Mouse (Mus musculus) forebrain, embryonic 14.5 days (tissue): ENCODE data around the gene Meltf. TPM values are rescaled to one million over a fixed set of nuclear protein-coding genes. Genes with fewer than 3 reads are reported as not detected.

Experiments used
- ATAC-seq: fragments of 200-750 bp; cut with Nextera tagmentation; 2 replicates; pipeline ENCODE4 v1.8.0; 2017; ENCODE audit warnings: mild to moderate bottlenecking, moderate library complexity
- DNase-seq: peaks from one replicate; pipeline ENCODE4 v3.0.0-alpha.2; 2015; ENCODE audit warnings: low spot score
- H3K27ac ChIP-seq: fragments of 300-500 bp; sonication (generic); 2 replicates; pipeline ENCODE4 v1.5.1; 2014; ENCODE audit warnings: low read depth, mild to moderate bottlenecking, control low read depth, low read length, moderate library complexity
- H3K27me3 ChIP-seq: fragments of 300-500 bp; sonication (generic); replicated peaks from 2 replicates; pipeline ENCODE4 v1.6.1; 2014; ENCODE audit warnings: low read length, control low read depth, mixed read lengths; ENCODE audit not compliant: control insufficient read depth, insufficient read depth
- H3K36me3 ChIP-seq: fragments of 300-500 bp; sonication (generic); 2 replicates; pipeline ENCODE4 v1.6.1; 2014; ENCODE audit warnings: low read length, control low read depth; ENCODE audit not compliant: control insufficient read depth, insufficient read depth
- H3K4me1 ChIP-seq: fragments of 300-500 bp; sonication (generic); 2 replicates; pipeline ENCODE4 v1.6.1; 2014; ENCODE audit warnings: antibody characterized with exemption, low read length, control low read depth; ENCODE audit not compliant: control insufficient read depth, insufficient read depth
- H3K4me2 ChIP-seq: fragments of 300-500 bp; sonication (generic); 2 replicates; pipeline ENCODE4 v1.6.1; 2014; ENCODE audit warnings: mild to moderate bottlenecking, control low read depth, low read length
- H3K4me3 ChIP-seq: fragments of 300-500 bp; sonication (generic); 2 replicates; pipeline ENCODE4 v1.5.1; 2014; ENCODE audit warnings: low read depth, low read length, control low read depth
- H3K9ac ChIP-seq: fragments of 300-500 bp; sonication (generic); 2 replicates; pipeline ENCODE4 v1.6.1; 2014; ENCODE audit warnings: mild to moderate bottlenecking, low read length, control low read depth, moderate library complexity
- H3K9me3 ChIP-seq: fragments of 300-500 bp; sonication (generic); replicated peaks from 2 replicates; pipeline ENCODE4 v1.6.1; 2016; ENCODE audit warnings: low read length, control low read depth, mixed read lengths; ENCODE audit not compliant: control insufficient read depth
- WGBS: fragments of 180-500 bp; shearing (Covaris S2); extraction: QIAGEN DNeasy Blood & Tissue Kit; methylation state at CpG from one replicate; pipeline ENCODE4 v1.1.7; 2014; 5-methylcytosine and 5-hydroxymethylcytosine counted together
- polyA plus RNA-seq: library from polyadenylated mRNA; unstranded; fragments of >200 nt; fragmentation: Nextera tagmentation; extraction: Ambion mirVana; gene quantifications from 2 replicates; pipeline ENCODE4 v1.2.1, GENCODE M21; 2014

Gene Meltf
- polyA plus RNA-seq, 1 experiment from 2014 or later: 0.04 TPM

DNA sequence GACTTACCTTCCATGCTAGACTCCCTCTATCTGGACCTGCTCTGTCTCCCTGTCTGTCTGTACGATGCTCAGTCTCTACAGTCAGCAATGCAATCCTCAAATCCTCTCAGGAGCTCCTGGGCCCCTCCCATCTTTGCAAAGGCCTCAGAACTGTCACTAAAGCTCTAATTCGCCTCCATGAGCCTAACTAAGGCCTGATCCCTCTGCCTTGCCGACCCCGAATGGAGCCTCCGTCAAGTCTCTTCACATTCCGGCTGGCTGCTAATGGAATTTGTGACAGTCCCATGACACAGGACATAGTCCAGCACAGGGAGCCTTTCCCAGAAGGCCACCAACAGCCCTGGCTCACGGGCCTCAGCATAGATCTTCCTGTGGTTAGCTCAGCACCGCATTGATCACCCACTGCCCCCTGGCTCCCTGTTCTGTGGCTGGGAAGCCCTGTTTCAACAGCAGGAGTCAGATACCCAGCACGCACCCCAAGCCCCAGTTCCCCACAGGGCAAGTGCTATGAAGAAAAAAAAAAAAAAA, 3.8 kb downstream of the Meltf start:
- no peak overlapping the region for H3K27ac ChIP-seq
- WGBS: 59% methylated on average over 9 of the region's 9 CpGs
- H3K4me3 ChIP-seq: no peak overlapping the region
- H3K9me3 ChIP-seq: no peaks in the 10 kb centered on the region
- no peaks in the 10 kb centered on the region for H3K36me3 ChIP-seq
- no peaks in the 10 kb centered on the region for H3K27me3 ChIP-seq
- no peak for ATAC-seq
- no peak overlapping the region for H3K4me2 ChIP-seq
- H3K9ac ChIP-seq: no peak overlapping the region
- DNase-seq: no peak
- H3K4me1 ChIP-seq: no peaks in the 10 kb centered on the region; the same call in 1 of the 2 replicates

- no peaks in the 10 kb centered on the region for H3K9me3 ChIP-seq
- ATAC-seq (no peak), DNase-seq (no peak)
- 79% methylated on average over 14 of the region's 14 CpGs for WGBS
- no peak overlapping the region for H3K27ac ChIP-seq
- no peaks in the 10 kb centered on the region; the same call in 1 of the 2 replicates for H3K4me1 ChIP-seq
- no peak overlapping the region for H3K9ac ChIP-seq
- no peak overlapping the region for H3K4me3 ChIP-seq
- H3K27me3 ChIP-seq: no peaks in the 10 kb centered on the region
- no peak overlapping the region for H3K4me2 ChIP-seq
- no peaks in the 10 kb centered on the region for H3K36me3 ChIP-seq
Measured at GRCm38 (mm10) chr16:31883302-31883701, 4.7 kb downstream of the Meltf start.

GRCm38 (mm10) chr16:31883902-31884301, 5.3 kb downstream of the Meltf start:
- 21% methylated on average over 6 of the region's 6 CpGs for WGBS

DNA sequence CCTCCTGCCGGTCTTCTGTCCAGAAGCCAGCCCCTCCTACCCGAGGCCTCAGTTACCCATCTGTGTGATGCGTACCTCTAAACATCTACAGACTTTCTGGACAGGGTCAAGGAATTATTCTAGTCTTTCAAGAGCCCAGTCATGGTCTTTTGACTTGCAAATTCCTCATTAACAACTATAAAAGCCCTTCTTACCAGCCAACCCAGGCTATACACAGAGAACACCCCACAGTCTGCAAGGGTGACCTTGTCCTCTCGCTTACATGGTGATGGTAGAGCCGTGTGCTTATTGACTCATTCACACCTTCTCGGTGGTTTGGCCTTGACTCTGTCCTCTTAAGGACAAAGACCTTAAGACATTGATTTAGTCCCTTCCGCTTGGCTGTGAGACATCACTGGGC, 12.3 kb downstream of the Meltf start:
- Histone ChIP-seq H3K4me2 (no peak overlapping the region), H3K9me3 (no peaks in the 10 kb centered on the region), H3K27ac (no peak overlapping the region), H3K4me1 (no peaks in the 10 kb centered on the region), H3K27me3 (no peaks in the 10 kb centered on the region), H3K9ac (no peak overlapping the region), H3K4me3 (no peak overlapping the region), H3K36me3 (no peaks in the 10 kb centered on the region)
- DNase-seq (no peak), ATAC-seq (no peak)
- WGBS: 68% methylated on average over 7 of the region's 7 CpGs

More at GRCm38 (mm10) chr16:31883902-31884301, 5.3 kb downstream of the Meltf start:
- H3K9ac ChIP-seq: no peak overlapping the region
- H3K27me3 ChIP-seq: no peaks in the 10 kb centered on the region
- H3K9me3 ChIP-seq: no peaks in the 10 kb centered on the region
- ATAC-seq: peak; percentile 37; the same call in 1 of the 2 replicates
- H3K27ac ChIP-seq: no peak overlapping the region
- no peak overlapping the region for H3K4me3 ChIP-seq
- no peaks in the 10 kb centered on the region for H3K36me3 ChIP-seq
- no peak for DNase-seq
- no peak overlapping the region for H3K4me2 ChIP-seq
- no peaks in the 10 kb centered on the region; the same call in 1 of the 2 replicates for H3K4me1 ChIP-seq

- Histone ChIP-seq H3K9ac (no peak overlapping the region), H3K27me3 (no peaks in the 10 kb centered on the region), H3K9me3 (no peaks in the 10 kb centered on the region), H3K4me2 (no peak overlapping the region), H3K36me3 (no peaks in the 10 kb centered on the region), H3K4me1 (peaks cover 6% of the 10 kb centered on the region; the same call in 1 of the 2 replicates), H3K4me3 (no peak overlapping the region), H3K27ac (no peak overlapping the region)
- ATAC-seq (no peak), DNase-seq (no peak)
- WGBS: 62% methylated on average over 5 of the region's 5 CpGs
Measured at GRCm38 (mm10) chr16:31893396-31894141, 15.0 kb downstream of the Meltf start.

DNA sequence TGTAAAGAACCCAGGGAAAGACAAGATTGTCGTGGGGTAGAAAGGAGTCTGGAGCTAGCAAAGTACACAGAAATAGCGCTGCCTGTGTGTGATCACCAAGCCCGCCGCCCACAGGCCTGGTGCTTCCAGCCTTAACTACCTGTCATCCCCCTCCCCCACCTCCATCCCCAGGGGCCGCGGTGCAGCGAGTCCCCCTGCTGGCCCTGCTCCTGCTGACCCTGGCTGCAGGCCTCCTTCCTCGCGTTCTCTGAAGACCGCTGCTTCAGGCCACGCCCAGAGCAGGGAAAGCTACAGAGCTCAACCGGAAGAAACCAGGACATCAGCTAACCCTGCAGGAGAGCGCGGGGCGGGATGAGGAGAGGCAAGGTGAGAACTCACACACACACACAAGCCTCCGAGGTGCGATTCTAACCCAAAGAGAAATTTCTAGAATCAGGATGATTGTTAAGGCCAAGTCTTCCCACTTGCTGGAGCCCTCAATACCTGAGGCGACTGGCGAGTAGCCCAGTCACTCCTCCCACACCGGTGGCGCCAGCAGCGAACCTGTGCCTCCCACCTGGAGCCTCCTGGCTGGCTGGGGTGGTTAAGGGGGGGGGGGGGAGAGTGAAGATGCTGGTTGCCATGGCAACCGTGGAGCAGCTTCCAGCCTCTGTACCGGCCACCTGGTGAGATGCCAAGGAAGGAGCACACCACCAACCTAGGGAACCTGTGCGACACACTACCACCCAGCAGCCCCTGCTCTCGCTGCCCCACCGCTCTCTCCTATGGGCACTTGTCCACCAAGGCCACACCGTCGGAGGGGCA, 18.6 kb downstream of the Meltf start:
- Histone ChIP-seq H3K9ac (peak overlapping the region; percentile 58), H3K27ac (peak overlapping the region; percentile 66), H3K36me3 (no peaks in the 10 kb centered on the region), H3K9me3 (no peaks in the 10 kb centered on the region; the same call in 1 of the 2 replicates), H3K27me3 (no peaks in the 10 kb centered on the region), H3K4me1 (peaks cover 6% of the 10 kb centered on the region; the same call in 1 of the 2 replicates), H3K4me3 (peak overlapping the region; percentile 20), H3K4me2 (peak overlapping the region; percentile 55)
- ATAC-seq (peak; percentile 57), DNase-seq (peak; percentile 63)
- WGBS: 11% methylated on average over 27 of the region's 29 CpGs

DNA sequence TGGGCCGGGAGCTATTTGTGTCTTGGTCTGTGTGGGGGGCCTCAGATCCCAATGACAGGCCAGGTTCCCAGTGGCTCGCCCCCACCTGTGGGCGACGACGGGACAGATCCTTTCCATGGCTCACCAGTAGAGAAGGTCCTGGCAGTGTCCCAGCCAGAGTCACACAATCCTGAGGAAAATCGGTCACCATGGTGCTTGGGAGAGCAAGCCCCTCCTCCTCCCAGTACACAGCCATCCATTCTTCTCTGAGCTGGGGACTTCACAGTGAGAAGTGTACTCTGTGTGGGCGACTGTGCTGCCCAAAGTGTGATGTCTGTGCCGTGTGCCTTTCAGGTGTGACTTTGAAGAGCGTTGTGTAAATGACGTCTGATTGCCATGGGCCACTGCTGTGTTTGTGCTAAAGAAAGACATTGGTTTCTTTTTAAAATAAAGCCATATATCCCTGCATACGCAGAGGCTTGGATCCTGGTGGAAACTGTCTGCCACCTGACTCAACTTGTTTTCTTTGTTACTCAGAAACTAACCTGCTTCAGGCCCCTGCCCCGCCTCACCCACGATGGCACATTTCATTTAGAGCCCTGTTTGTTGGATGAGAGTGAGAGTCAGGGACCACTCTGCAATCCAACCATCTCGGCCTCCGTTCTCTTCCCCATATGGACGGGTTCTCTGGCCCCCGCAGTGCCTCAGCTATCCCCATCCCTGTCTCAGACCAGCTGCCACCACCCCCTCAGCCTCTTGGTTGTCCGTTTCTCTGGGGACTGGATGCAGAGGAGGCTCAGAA, 20.1 kb downstream of the Meltf start:
- Histone ChIP-seq H3K9ac (no peak overlapping the region), H3K27ac (peak overlapping the region; percentile 44; the same call in 1 of the 2 replicates)
- WGBS: 72% methylated on average over 18 of the region's 18 CpGs

DNA sequence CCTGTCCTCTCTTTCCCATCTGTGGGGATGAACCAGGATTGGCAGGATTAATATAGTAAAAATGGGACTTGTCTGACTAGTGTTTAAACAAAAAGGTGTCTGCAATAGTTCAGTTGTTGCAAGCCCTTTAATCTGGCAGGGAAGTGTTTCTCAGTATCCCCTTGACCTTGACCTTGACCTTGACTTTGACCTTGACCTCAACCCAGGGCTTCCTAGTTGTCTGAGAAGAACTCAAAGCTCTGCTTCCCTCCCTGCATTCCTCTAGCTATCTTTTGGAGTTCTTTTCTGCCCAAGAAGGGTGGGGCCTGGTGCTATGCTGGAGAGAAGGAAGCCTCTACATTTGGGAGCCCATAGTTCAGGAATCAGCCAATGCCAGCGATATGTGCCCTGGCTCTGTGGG, 23.3 kb downstream of the Meltf start:
- 85% methylated on average over 1 of the region's 1 CpGs for WGBS
- Histone ChIP-seq H3K27me3 (no peaks in the 10 kb centered on the region), H3K4me2 (no peak overlapping the region), H3K4me3 (no peak overlapping the region), H3K36me3 (no peaks in the 10 kb centered on the region), H3K9ac (no peak overlapping the region), H3K9me3 (no peaks in the 10 kb centered on the region; the same call in 1 of the 2 replicates), H3K4me1 (peaks cover 6% of the 10 kb centered on the region; the same call in 1 of the 2 replicates), H3K27ac (no peak overlapping the region)
- DNase-seq (no peak), ATAC-seq (no peak)

More for the DNA sequence above, 20.1 kb downstream of the Meltf start:
- Histone ChIP-seq H3K4me3 (no peak overlapping the region), H3K4me2 (no peak overlapping the region), H3K4me1 (peaks cover 6% of the 10 kb centered on the region; the same call in 1 of the 2 replicates), H3K9me3 (no peaks in the 10 kb centered on the region; the same call in 1 of the 2 replicates), H3K27me3 (no peaks in the 10 kb centered on the region), H3K36me3 (no peaks in the 10 kb centered on the region)
- ATAC-seq (peak; percentile 40), DNase-seq (peak; percentile 71)
